Mouse (Mus musculus): ENCODE measurements at regions not wholly inside any gene's neighbourhood (a gene's known extent, or its start where the extent isn't known, plus 50 kb on each side); places are given as distances from the start of the nearest gene placed in this dataset.

GRCm38 (mm10) chr10:30966176-30966575 lies 123.6 kb upstream of the Hey2 start:
- H3K4me1 ChIP-seq: no peaks in the 10 kb centered on the region
- no peak overlapping the region for H3K4me3 ChIP-seq (replicated peaks)
- TF ChIP-seq GATA1 (IDR thresholded peaks at IDR 0.05; ENCODE audit: borderline replicate concordance, low read length): no peak
- no peak for TF ChIP-seq FLI1 (IDR thresholded peaks at IDR 0.05; ENCODE audit: low read length)
- peaks cover 2% of the 10 kb centered on the region; the same call in 1 of the 2 replicates for H3K9me3 ChIP-seq
- H3K27me3 ChIP-seq (replicated peaks): no peaks in the 10 kb centered on the region
- no peaks in the 10 kb centered on the region for H3K36me3 ChIP-seq (replicated peaks; ENCODE audit: low read length)

GRCm38 (mm10) chr10:30953825-30954224 lies 111.2 kb upstream of the Hey2 start:
- TF ChIP-seq FLI1 (IDR thresholded peaks at IDR 0.05; ENCODE audit: low read length) (no peak), GATA1 (IDR thresholded peaks at IDR 0.05; ENCODE audit: borderline replicate concordance, low read length) (no peak)
- no peaks in the 10 kb centered on the region for H3K9me3 ChIP-seq
- H3K27me3 ChIP-seq (replicated peaks): no peaks in the 10 kb centered on the region
- H3K4me1 ChIP-seq: no peaks in the 10 kb centered on the region
- no peaks in the 10 kb centered on the region for H3K36me3 ChIP-seq (replicated peaks; ENCODE audit: low read length)
- no peak overlapping the region for H3K4me3 ChIP-seq (replicated peaks)

GRCm38 (mm10) chr10:30952410-30952809 lies 109.8 kb upstream of the Hey2 start:
- H3K9me3 ChIP-seq: no peaks in the 10 kb centered on the region

GRCm38 (mm10) chr10:30946601-30947000 lies 104.0 kb upstream of the Hey2 start:
- Histone ChIP-seq H3K36me3 (replicated peaks; ENCODE audit: low read length) (no peaks in the 10 kb centered on the region), H3K4me1 (no peaks in the 10 kb centered on the region), H3K27me3 (replicated peaks) (no peaks in the 10 kb centered on the region), H3K9me3 (no peaks in the 10 kb centered on the region), H3K4me3 (replicated peaks) (no peak overlapping the region)
- TF ChIP-seq GATA1 (IDR thresholded peaks at IDR 0.05; ENCODE audit: borderline replicate concordance, low read length) (no peak), FLI1 (IDR thresholded peaks at IDR 0.05; ENCODE audit: low read length) (no peak)

More at GRCm38 (mm10) chr10:30952410-30952809, 109.8 kb upstream of the Hey2 start:
- no peaks in the 10 kb centered on the region for H3K27me3 ChIP-seq (replicated peaks)
- H3K4me1 ChIP-seq: no peaks in the 10 kb centered on the region
- no peak for TF ChIP-seq FLI1 (IDR thresholded peaks at IDR 0.05; ENCODE audit: low read length)
- TF ChIP-seq GATA1 (IDR thresholded peaks at IDR 0.05; ENCODE audit: borderline replicate concordance, low read length): no peak
- H3K4me3 ChIP-seq (replicated peaks): no peak overlapping the region
- no peaks in the 10 kb centered on the region for H3K36me3 ChIP-seq (replicated peaks; ENCODE audit: low read length)

- Histone ChIP-seq H3K9me3 (no peaks in the 10 kb centered on the region), H3K27me3 (replicated peaks) (no peaks in the 10 kb centered on the region), H3K4me3 (replicated peaks) (no peak overlapping the region), H3K36me3 (replicated peaks; ENCODE audit: low read length) (no peaks in the 10 kb centered on the region), H3K4me1 (no peaks in the 10 kb centered on the region)
- no peak for TF ChIP-seq GATA1 (IDR thresholded peaks at IDR 0.05; ENCODE audit: borderline replicate concordance, low read length)
- no peak for TF ChIP-seq FLI1 (IDR thresholded peaks at IDR 0.05; ENCODE audit: low read length)
These were observed 75.9 kb upstream of the Hey2 start for GRCm38 (mm10) chr10:30918322-30918988.

- Histone ChIP-seq H3K36me3 (replicated peaks; ENCODE audit: low read length) (no peaks in the 10 kb centered on the region), H3K9me3 (no peaks in the 10 kb centered on the region), H3K4me1 (no peaks in the 10 kb centered on the region), H3K27me3 (replicated peaks) (no peaks in the 10 kb centered on the region), H3K4me3 (replicated peaks) (no peak overlapping the region)
- TF ChIP-seq GATA1 (IDR thresholded peaks at IDR 0.05; ENCODE audit: borderline replicate concordance, low read length) (no peak), FLI1 (IDR thresholded peaks at IDR 0.05; ENCODE audit: low read length) (no peak)
These were observed 51.2 kb upstream of the Hey2 start for GRCm38 (mm10) chr10:30893771-30894170.

Measured in megakaryocyte, embryonic 14.5 days (primary cell).